Mouse (Mus musculus): ENCODE results near the gene Pakap. TPM values are rescaled to one million over a fixed set of nuclear protein-coding genes. Genes with fewer than 3 reads are reported as not detected.

The Pakap gene
- polyA plus RNA-seq, 1 experiment, result 6.3 TPM

DNA sequence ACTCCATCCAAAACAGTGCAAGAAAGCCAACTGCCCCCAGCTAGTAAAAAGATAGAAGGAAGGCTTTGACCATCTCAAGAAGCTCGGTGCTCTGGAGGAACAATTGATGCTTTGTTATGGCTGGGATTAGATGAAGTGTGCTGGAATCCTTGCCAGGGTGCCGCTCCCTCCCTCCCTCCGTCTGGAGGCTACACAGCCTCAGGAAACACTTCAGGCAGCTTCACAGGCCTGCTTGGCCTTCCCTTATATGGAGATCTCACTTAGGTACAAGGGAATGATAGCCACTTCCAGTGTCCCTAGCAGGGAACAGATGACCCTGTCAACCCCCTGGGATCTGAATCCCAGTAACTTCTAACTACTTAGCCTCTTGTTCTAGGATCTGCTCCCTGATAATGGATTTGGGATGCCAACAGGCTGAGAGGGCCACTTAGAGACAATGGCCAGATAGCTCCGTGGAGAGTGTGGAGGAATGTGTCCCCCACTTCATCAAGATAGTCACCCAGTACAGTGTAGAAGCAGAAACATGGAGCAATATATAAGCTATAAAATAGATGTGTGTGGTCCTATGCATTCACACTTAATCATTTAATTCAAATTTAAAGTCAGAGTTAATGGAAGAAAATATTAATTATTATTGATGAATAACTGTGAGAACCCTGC lies 29.8 kb upstream of the Pakap start:
- WGBS, result 44% methylated on average over 4 of the region's 4 CpGs

DNA sequence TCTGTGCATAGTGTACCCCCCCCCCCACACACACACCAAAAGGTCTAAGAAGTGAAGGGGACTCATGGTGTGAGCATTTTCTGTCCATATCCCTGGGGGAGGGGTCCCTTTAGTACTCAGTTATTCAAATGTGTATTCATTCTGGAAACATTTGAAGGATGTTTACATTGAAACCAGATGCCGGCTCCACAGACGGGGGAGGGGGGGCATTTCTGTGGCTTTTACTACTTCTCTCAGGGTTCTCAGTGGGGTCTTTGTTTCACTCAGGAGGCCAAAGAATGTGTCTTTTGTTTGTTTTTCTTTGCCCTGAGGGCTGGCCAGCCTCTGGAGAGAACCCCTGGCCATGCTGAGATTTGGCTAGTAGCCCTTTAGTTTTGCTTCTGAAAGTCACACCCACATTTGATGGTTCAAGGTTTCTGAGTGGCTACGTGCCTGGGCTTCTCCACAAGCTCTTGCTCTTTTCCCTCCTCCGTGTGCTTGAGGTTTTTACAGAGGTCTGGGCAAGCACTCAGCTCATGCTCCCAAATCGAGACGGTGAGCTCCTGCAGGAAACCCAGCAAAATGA lies 24.2 kb upstream of the Pakap start:
- no peaks in the 10 kb centered on the region for H3K4me1 ChIP-seq (ENCODE audit: control insufficient read depth, insufficient read depth, low read length)
- DNase-seq, result peak in 1 of 2 experiments; percentile 16
- 15% methylated on average over 6 of the region's 6 CpGs for WGBS
- no peak overlapping the region for H3K4me3 ChIP-seq (replicated peaks; ENCODE audit: insufficient read depth, low read depth, low read length)
- no peak overlapping the region for H3K27ac ChIP-seq (ENCODE audit: insufficient read depth, low read length)
- H3K27me3 ChIP-seq (ENCODE audit: control insufficient read depth, insufficient read depth, low read length), result no peaks in the 10 kb centered on the region
- TF ChIP-seq POLR2A (IDR thresholded peaks at IDR 0.05; ENCODE audit: borderline replicate concordance, insufficient read depth, low read length), result no peak
- no peak for TF ChIP-seq CTCF (IDR thresholded peaks at IDR 0.05; ENCODE audit: borderline replicate concordance, insufficient read depth, low read depth, low read length)

More for the DNA sequence above, 29.8 kb upstream of the Pakap start:
- no peak overlapping the region for H3K4me3 ChIP-seq (replicated peaks; ENCODE audit: insufficient read depth, low read depth, low read length)
- no peaks in the 10 kb centered on the region for H3K4me1 ChIP-seq (ENCODE audit: control insufficient read depth, insufficient read depth, low read length)
- H3K27ac ChIP-seq (ENCODE audit: insufficient read depth, low read length), result no peak overlapping the region
- H3K27me3 ChIP-seq (ENCODE audit: control insufficient read depth, insufficient read depth, low read length), result no peaks in the 10 kb centered on the region
- DNase-seq, result no peak
- TF ChIP-seq CTCF (IDR thresholded peaks at IDR 0.05; ENCODE audit: borderline replicate concordance, insufficient read depth, low read depth, low read length), result no peak
- TF ChIP-seq POLR2A (IDR thresholded peaks at IDR 0.05; ENCODE audit: borderline replicate concordance, insufficient read depth, low read length), result no peak

DNA sequence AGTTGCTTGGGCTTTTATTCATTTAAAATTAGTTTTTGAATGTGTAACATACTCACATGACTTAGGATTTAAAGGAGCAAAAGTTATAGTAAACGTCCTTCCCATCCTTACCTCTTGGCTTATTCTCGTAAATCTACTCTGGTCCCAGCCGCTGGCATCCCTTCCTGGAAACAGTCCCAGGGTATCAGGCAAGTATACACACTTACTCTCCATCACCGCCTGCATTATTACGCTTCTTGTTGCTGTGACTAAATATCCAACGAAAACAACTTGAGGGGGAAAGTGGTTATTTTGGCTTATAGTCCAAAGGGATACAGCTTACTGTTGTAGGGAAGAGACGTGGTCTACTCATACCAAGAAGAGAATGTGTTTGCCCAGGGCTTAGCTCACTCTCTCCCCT lies 20.2 kb upstream of the Pakap start:
- no peak for TF ChIP-seq CTCF (IDR thresholded peaks at IDR 0.05; ENCODE audit: borderline replicate concordance, insufficient read depth, low read depth, low read length)
- TF ChIP-seq POLR2A (IDR thresholded peaks at IDR 0.05; ENCODE audit: borderline replicate concordance, insufficient read depth, low read length), result no peak
- Histone ChIP-seq H3K27ac (ENCODE audit: insufficient read depth, low read length) (no peak overlapping the region), H3K4me3 (replicated peaks; ENCODE audit: insufficient read depth, low read depth, low read length) (no peak overlapping the region), H3K27me3 (ENCODE audit: control insufficient read depth, insufficient read depth, low read length) (no peaks in the 10 kb centered on the region), H3K4me1 (ENCODE audit: control insufficient read depth, insufficient read depth, low read length) (no peaks in the 10 kb centered on the region)
- DNase-seq, result no peak
- WGBS, result 62% methylated on average over 7 of the region's 7 CpGs

DNA sequence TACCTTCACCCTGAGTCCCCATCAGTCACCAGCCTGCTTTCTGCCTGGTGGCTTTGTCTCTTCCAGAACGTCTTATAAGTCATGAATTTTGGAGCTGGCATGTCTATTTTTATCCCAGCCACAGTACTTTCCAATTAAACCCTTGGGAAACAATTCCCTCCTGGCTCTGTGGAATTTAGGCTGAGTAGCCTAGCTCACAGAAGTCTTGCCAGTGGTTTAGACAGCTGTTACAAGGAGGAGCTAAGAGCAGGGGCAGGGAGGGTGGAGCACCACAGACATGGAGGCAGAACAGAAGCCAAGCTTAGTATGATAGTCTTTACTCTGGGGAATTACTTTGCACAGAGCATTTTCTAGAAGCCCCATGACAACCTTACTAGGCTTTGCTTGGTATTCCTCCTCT lies 17.8 kb upstream of the Pakap start:
- no peak for DNase-seq
- 47% methylated on average over 1 of the region's 1 CpGs for WGBS
- H3K27me3 ChIP-seq (ENCODE audit: control insufficient read depth, insufficient read depth, low read length), result no peaks in the 10 kb centered on the region
- no peak for TF ChIP-seq CTCF (IDR thresholded peaks at IDR 0.05; ENCODE audit: borderline replicate concordance, insufficient read depth, low read depth, low read length)
- TF ChIP-seq POLR2A (IDR thresholded peaks at IDR 0.05; ENCODE audit: borderline replicate concordance, insufficient read depth, low read length), result no peak
- H3K4me3 ChIP-seq (replicated peaks; ENCODE audit: insufficient read depth, low read depth, low read length), result no peak overlapping the region
- H3K27ac ChIP-seq (ENCODE audit: insufficient read depth, low read length), result no peak overlapping the region
- H3K4me1 ChIP-seq (ENCODE audit: control insufficient read depth, insufficient read depth, low read length), result peaks cover 2% of the 10 kb centered on the region; the same call in 1 of the 2 replicates

DNA sequence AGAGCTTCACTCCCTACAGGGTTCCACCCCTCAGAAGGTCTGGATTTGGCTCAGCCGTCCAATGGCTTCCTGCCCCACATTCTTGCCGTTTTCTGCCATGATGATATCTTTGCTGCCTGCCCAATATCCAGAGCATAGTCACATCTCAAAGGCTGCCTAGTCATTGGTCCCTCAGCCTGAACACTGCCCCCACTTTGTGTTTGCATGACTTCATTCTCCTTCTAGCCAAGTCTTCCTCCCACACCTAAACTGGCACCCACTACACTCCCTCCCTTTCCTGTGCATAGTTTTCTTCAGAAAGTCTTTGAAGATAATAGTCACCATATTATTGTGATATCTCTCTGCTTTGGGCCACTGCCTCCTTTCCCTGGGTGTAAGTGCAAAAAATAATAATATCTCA lies 10.9 kb upstream of the Pakap start:
- Histone ChIP-seq H3K4me3 (replicated peaks; ENCODE audit: insufficient read depth, low read depth, low read length) (no peak overlapping the region), H3K27ac (ENCODE audit: insufficient read depth, low read length) (no peak overlapping the region), H3K27me3 (ENCODE audit: control insufficient read depth, insufficient read depth, low read length) (no peaks in the 10 kb centered on the region; the same call in 1 of the 2 replicates), H3K4me1 (ENCODE audit: control insufficient read depth, insufficient read depth, low read length) (peaks cover 2% of the 10 kb centered on the region; the same call in 1 of the 2 replicates)
- 30% methylated on average over 2 of the region's 2 CpGs for WGBS
- TF ChIP-seq POLR2A (IDR thresholded peaks at IDR 0.05; ENCODE audit: borderline replicate concordance, insufficient read depth, low read length), result no peak
- TF ChIP-seq CTCF (IDR thresholded peaks at IDR 0.05; ENCODE audit: borderline replicate concordance, insufficient read depth, low read depth, low read length), result no peak
- DNase-seq, result no peak

DNA sequence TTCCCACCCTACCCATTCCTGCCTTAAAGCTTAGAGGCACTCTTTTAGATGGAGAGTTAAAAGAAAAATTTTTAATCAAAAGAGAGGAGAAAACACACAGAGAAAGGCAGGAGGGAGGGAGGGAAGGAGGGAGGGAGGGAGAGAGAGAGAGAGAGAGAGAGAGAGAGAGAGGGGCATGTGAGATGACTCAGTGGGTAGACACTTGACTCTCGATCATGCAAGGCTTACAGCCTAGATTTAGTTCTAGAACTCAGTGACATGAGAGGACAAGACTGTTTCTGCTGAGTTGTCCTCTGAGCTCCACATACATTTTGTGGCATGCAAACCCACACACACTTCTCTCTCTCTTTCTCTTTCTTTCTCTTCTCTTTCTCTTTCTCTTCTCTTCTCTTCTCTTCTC lies 8.5 kb upstream of the Pakap start:
- TF ChIP-seq CTCF (IDR thresholded peaks at IDR 0.05; ENCODE audit: borderline replicate concordance, insufficient read depth, low read depth, low read length) (no peak), POLR2A (IDR thresholded peaks at IDR 0.05; ENCODE audit: borderline replicate concordance, insufficient read depth, low read length) (no peak)

DNA sequence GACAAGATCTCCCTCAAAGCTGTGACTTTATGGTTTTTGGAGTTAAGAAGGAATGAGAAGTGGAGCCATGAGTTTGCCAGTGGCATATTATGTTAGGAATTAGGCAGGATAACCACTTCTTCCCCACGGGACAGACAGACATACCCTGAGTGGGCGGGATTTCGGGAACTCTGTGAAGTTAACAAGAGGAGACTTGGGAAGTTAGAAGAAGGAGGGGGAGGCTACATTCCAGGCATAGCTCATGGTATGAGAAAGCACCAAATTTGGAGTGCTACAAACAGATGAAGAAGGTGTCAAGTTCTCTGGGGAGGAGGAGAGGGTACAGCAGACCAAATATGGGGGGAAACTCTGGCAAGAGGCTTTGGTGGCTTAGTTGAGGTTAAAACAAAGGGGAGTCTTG lies 8.0 kb upstream of the Pakap start:
- no peak overlapping the region for H3K27ac ChIP-seq (ENCODE audit: insufficient read depth, low read length)
- no peak for DNase-seq
- H3K4me3 ChIP-seq (replicated peaks; ENCODE audit: insufficient read depth, low read depth, low read length), result no peak overlapping the region
- no peaks in the 10 kb centered on the region; the same call in 1 of the 2 replicates for H3K4me1 ChIP-seq (ENCODE audit: control insufficient read depth, insufficient read depth, low read length)
- TF ChIP-seq POLR2A (IDR thresholded peaks at IDR 0.05; ENCODE audit: borderline replicate concordance, insufficient read depth, low read length), result no peak
- WGBS, result 72% methylated on average over 3 of the region's 3 CpGs
- H3K27me3 ChIP-seq (ENCODE audit: control insufficient read depth, insufficient read depth, low read length), result no peaks in the 10 kb centered on the region; the same call in 1 of the 2 replicates

More for the DNA sequence above, 8.5 kb upstream of the Pakap start:
- WGBS, result 94% methylated on average over 1 of the region's 1 CpGs
- Histone ChIP-seq H3K27me3 (ENCODE audit: control insufficient read depth, insufficient read depth, low read length) (no peaks in the 10 kb centered on the region; the same call in 1 of the 2 replicates), H3K4me3 (replicated peaks; ENCODE audit: insufficient read depth, low read depth, low read length) (no peak overlapping the region), H3K4me1 (ENCODE audit: control insufficient read depth, insufficient read depth, low read length) (peaks cover 2% of the 10 kb centered on the region; the same call in 1 of the 2 replicates), H3K27ac (ENCODE audit: insufficient read depth, low read length) (no peak overlapping the region)
- DNase-seq, result no peak

DNA sequence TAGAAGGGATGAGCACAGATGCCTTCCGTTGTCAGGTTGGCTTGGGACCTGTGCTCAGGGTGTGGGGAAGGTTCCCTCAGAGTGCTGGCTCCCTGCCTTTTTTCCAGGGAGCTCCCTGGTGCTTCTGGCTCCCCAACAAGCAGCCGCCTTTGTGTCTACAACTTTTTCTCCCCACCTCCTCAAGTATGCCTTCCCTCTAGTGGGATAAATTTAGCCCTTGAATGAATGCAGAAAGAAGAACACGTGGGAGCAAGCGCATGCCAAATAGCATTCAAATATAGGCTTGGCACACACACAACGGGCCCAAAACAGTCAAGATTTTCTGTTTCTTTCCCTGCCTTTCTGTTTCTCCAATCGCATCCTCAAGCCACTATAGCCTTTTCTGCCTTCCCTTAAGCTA lies 6.9 kb upstream of the Pakap start:
- TF ChIP-seq CTCF (IDR thresholded peaks at IDR 0.05; ENCODE audit: borderline replicate concordance, insufficient read depth, low read depth, low read length), result no peak
- TF ChIP-seq POLR2A (IDR thresholded peaks at IDR 0.05; ENCODE audit: borderline replicate concordance, insufficient read depth, low read length), result no peak

More for the DNA sequence above, 6.9 kb upstream of the Pakap start:
- no peak overlapping the region for H3K27ac ChIP-seq (ENCODE audit: insufficient read depth, low read length)
- H3K4me1 ChIP-seq (ENCODE audit: control insufficient read depth, insufficient read depth, low read length), result no peaks in the 10 kb centered on the region; the same call in 1 of the 2 replicates
- no peak overlapping the region for H3K4me3 ChIP-seq (replicated peaks; ENCODE audit: insufficient read depth, low read depth, low read length)
- WGBS, result 23% methylated on average over 6 of the region's 6 CpGs
- peak; percentile 18 to 19 for DNase-seq
- H3K27me3 ChIP-seq (ENCODE audit: control insufficient read depth, insufficient read depth, low read length), result no peaks in the 10 kb centered on the region; the same call in 1 of the 2 replicates

Measured in cerebellum, adult 2 months (tissue).